ENCODE assay signal across 10 mouse cellular contexts in the genomic region with DNA sequence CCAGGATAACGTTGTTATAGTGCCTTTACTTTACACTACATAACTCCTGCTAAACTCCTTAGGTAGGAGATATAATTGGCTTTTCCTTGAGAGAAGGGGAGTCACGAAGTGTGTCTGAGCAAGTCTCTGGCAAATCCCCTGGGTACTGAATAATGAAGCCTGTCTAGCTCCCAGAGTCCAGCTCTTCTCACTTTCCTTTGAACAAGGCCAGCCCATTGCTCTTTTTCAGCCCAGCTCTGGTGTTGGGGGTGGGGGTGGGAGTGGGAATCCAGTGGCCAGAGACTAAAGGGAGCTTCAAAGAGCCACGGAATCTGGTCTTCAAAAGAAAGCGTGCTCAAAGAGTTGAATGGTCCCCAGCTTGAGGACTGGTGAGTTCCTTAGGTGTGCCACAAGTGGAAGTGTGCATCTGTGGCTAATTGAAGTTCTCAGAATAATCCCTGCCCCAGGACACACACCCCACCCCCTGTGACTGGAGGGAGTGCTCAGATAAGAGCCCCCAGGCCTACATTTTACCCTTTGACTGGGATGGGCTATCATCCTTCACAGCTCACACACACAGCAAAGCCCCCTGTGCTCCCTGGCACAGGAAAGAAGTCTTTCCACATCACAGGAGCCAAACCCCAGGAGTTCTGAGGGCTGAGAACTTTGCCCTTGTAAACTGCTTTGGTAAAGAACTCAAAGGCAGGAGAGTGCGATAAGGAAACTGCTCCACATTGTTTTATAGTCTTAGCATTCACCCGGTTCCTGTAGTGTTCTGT. TPM values are rescaled to one million over a fixed set of nuclear protein-coding genes. Genes with fewer than 3 reads are reported as not detected.
DNase-seq lines count a peak whose midpoint lies in the region; ATAC-seq lines count a peak whose summit lies in the region.
"Had no signal": no experiment of that assay in that cellular context is flagged by ENCODE, and none has a peak within 500 bp of the region (broad histone marks: within the 10 kb centered on the region; RNA-seq: fewer than 3 reads in every experiment).

No protein-coding gene starts in this region.

- no peak overlapping the region for H3K9ac ChIP-seq in heart, embryonic 16.5 days (ENCODE audit: low read length)
- H3K9ac ChIP-seq: lung, embryonic 15.5 days had no signal

- H3K4me2 ChIP-seq in heart, embryonic 16.5 days (ENCODE audit: low read depth, low read length), result no peak overlapping the region
- H3K4me2 ChIP-seq: lung, embryonic 15.5 days had no signal

- H3K36me3 ChIP-seq in heart, embryonic 16.5 days (ENCODE audit: control insufficient read depth, insufficient read depth), result no peaks in the 10 kb centered on the region
- H3K36me3 ChIP-seq: lung, embryonic 15.5 days had no signal

- WGBS in heart, embryonic 16.5 days, result 35% methylated on average over 6 of the region's 6 CpGs
- whole genome bisulfite sequencing in large intestine, adult 2 months, result 29% methylated on average over 6 of the region's 6 CpGs

- H3K4me1 ChIP-seq in heart, embryonic 16.5 days (ENCODE audit: control insufficient read depth, insufficient read depth, low read length), result peaks cover 31% of the 10 kb centered on the region
- H3K4me1 ChIP-seq in brown adipose tissue, adult 24 weeks (ENCODE audit: control insufficient read depth, insufficient read depth, insufficient read length, low read length), result peaks cover 11% of the 10 kb centered on the region

- H3K27me3 ChIP-seq in heart, embryonic 16.5 days (ENCODE audit: control insufficient read depth, insufficient read depth, low read length), result no peaks in the 10 kb centered on the region
- H3K27me3 ChIP-seq: lung, embryonic 15.5 days had no signal

- no peak for DNase-seq in heart, adult 18-20 months
- DNase-seq in large intestine, adult 2 months (ENCODE audit: low read depth, low spot score), result peak; percentile 89
- DNase-seq in retina, embryonic 14.5 days (ENCODE audit: low spot score), result peak; percentile 25
- no peak for DNase-seq in cerebellum, adult 8-10 months
- DNase-seq in lung, postnatal 14 days, result no peak
- DNase-seq in gastrocnemius, postnatal 4 days (ENCODE audit: low spot score in 2 of 2), result no peak
- DNase-seq: gastrocnemius, postnatal 36 days had no signal

- no peaks in the 10 kb centered on the region for H3K9me3 ChIP-seq in heart, embryonic 16.5 days (replicated peaks; ENCODE audit: control insufficient read depth, low read length)
- H3K9me3 ChIP-seq: lung, embryonic 15.5 days had no signal

- no peak overlapping the region for H3K4me3 ChIP-seq in heart, embryonic 16.5 days (ENCODE audit: low read length)
- no peak overlapping the region for H3K4me3 ChIP-seq in brown adipose tissue, adult 24 weeks (ENCODE audit: insufficient read depth, low read depth, low read length)
- H3K4me3 ChIP-seq: lung, embryonic 15.5 days had no signal

- 0 out of 2 replicates have a peak, but pooled peaks have one; percentile 14 for ATAC-seq in heart, embryonic 16.5 days (replicated peaks; ENCODE audit: extremely low read depth, insufficient read depth, low FRiP score)

- H3K27ac ChIP-seq in heart, embryonic 16.5 days (ENCODE audit: low read length), result peak overlapping the region; percentile 11; the same call in 1 of the 2 replicates
- peak overlapping the region; percentile 58; the same call in 1 of the 2 replicates for H3K27ac ChIP-seq in brown adipose tissue, adult 24 weeks (replicated peaks; ENCODE audit: low read depth, low read length)
- H3K27ac ChIP-seq: lung, embryonic 15.5 days had no signal

RNA-seq across cellular contexts. Expression of gene Rreb1, which starts 24.2 kb away (rescaled TPM):
- polyA plus RNA-seq in heart, embryonic 16.5 days (2015; fragmentation: Nextera tagmentation; extraction: Ambion mirVana), result 13.0 TPM in 2 replicates
- 10 to 100 TPM; 34.0 to 34.4 TPM for total RNA-seq in heart, adult 18-20 months (2021)
- polyA plus RNA-seq in brown adipose tissue, adult 24 weeks (2012; ENCODE audit: insufficient read depth, insufficient read length, missing spikeins), result 17.0 and 43.1 TPM in 2 replicates
- 10.4 and 20.4 TPM in 2 replicates for polyA plus RNA-seq in large intestine, adult 2 months (2012; rRNA removed)
- total RNA-seq in gastrocnemius, postnatal 4 days (2021), result 10 to 100 TPM; 51.0 to 53.6 TPM

Comparison
In these comparisons a context has a peak if more than half of its experiments do, and no peak if none do; other contexts are left out.
1. DNase-seq: peak in large intestine, adult 2 months (single experiment) and retina, embryonic 14.5 days (single experiment); none in heart, adult 18-20 months (0 of 2), cerebellum, adult 8-10 months (single experiment), lung, postnatal 14 days (single experiment) and gastrocnemius, postnatal 4 days (0 of 2).